Mouse (Mus musculus): Measurements from ENCODE around the gene Osbpl6. TPM values are rescaled to one million over a fixed set of nuclear protein-coding genes. Genes with fewer than 3 reads are reported as not detected.

The Osbpl6 gene
- total and polyA plus RNA-seq, 3 experiments = 5.9 to 13.5 (median 11.4) TPM

DNA sequence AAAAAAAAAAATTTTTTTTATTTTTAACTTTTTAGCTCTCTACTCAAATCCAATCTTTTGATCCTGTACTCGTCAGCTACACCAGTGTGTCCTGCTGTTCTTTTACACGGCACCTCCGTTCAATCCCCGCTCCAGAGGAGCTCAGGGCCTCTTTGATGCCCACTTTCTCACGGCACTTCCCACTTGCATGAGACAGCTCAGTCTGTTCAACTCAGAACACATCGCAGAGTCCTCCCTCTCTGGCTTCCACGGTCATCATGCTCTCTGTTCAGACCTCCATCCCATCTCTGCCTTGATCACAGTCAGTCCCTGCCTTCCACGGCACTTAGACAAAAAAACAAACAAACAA is 63.4 kb downstream of the Osbpl6 start:
- DNase-seq = no peak
- H3K79me2 ChIP-seq (replicated peaks; ENCODE audit: control insufficient read depth, insufficient read depth, low read length) = no peaks in the 10 kb centered on the region
- intact Hi-C loops (cut with DNase I) = no loop called here
- no peak overlapping the region for H3K9ac ChIP-seq (ENCODE audit: low read depth, low read length)
- no peak for TF ChIP-seq EP300 (IDR thresholded peaks at IDR 0.05; ENCODE audit: insufficient read depth, low read depth, low read length)
- no peaks in the 10 kb centered on the region for H3K4me1 ChIP-seq (ENCODE audit: control insufficient read depth, insufficient read depth, low read length)
- H3K27me3 ChIP-seq (ENCODE audit: control insufficient read depth, insufficient read depth, low read length) = no peaks in the 10 kb centered on the region
- WGBS = 86% methylated on average over 8 of the region's 8 CpGs
- H3K4me3 ChIP-seq = no peak overlapping the region
- H3K36me3 ChIP-seq (ENCODE audit: control insufficient read depth, insufficient read depth, low read length) = no peaks in the 10 kb centered on the region
- H3K27ac ChIP-seq = no peak overlapping the region

DNA sequence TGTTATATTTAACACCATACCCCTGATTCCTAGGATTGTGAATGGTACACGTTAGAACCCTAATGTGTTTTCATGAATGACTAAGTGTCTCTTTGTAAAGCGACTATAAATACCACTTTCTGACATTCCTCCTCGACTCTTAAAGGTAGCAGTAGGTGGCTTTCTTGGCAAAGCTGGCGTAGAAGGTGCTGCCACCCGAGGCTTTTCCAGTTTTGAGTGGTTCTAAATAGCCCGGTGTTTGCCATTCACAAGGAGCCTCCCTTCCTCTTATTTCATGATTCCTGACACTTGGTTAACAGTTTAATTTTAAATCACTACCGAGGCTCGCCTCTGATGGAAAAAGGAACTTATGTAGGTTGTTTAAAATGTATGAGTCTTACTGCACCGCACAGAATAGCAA is 64.1 kb downstream of the Osbpl6 start:
- no peak overlapping the region for H3K27ac ChIP-seq
- no peaks in the 10 kb centered on the region for H3K36me3 ChIP-seq (ENCODE audit: control insufficient read depth, insufficient read depth, low read length)
- H3K9ac ChIP-seq (ENCODE audit: low read depth, low read length) = no peak overlapping the region
- H3K4me3 ChIP-seq = no peak overlapping the region
- H3K4me1 ChIP-seq (ENCODE audit: control insufficient read depth, insufficient read depth, low read length) = no peaks in the 10 kb centered on the region
- no peaks in the 10 kb centered on the region for H3K27me3 ChIP-seq (ENCODE audit: control insufficient read depth, insufficient read depth, low read length)
- 75% methylated on average over 9 of the region's 9 CpGs for WGBS
- DNase-seq = no peak
- no peaks in the 10 kb centered on the region for H3K79me2 ChIP-seq (replicated peaks; ENCODE audit: control insufficient read depth, insufficient read depth, low read length)
- TF ChIP-seq EP300 (IDR thresholded peaks at IDR 0.05; ENCODE audit: insufficient read depth, low read depth, low read length) = no peak
- TF ChIP-seq POLR2A (IDR thresholded peaks at IDR 0.05; ENCODE audit: insufficient read depth, low read depth, low read length) = no peak
- no peak for TF ChIP-seq CTCF (IDR thresholded peaks at IDR 0.05)
- intact Hi-C loops (cut with DNase I) = no loop called here

DNA sequence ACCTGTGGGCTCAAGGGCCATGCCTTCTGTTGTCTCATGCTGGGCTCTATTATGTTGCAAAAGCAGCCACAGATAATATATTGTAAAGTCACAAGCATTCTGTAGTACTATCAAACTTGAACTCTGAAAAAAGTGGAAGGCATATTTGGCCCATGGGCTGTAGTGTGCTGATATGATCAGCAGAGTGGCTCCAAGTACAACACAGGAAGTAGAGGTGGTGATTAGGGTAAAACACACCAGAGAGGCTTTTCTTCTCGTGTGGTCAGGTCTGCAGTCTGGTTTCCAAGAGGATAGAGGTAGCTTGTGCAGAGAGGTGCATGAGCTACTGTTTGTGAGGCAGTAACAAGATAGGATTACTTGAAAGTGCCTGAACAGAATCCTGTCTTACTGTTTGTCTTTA is 69.5 kb downstream of the Osbpl6 start:
- no peak overlapping the region for H3K9ac ChIP-seq (ENCODE audit: low read depth, low read length)
- no peak overlapping the region for H3K27ac ChIP-seq
- no peak for DNase-seq
- H3K36me3 ChIP-seq (ENCODE audit: control insufficient read depth, insufficient read depth, low read length) = no peaks in the 10 kb centered on the region
- intact Hi-C loops (cut with DNase I) = no loop called here
- H3K79me2 ChIP-seq (replicated peaks; ENCODE audit: control insufficient read depth, insufficient read depth, low read length) = no peaks in the 10 kb centered on the region
- no peak for TF ChIP-seq POLR2A (IDR thresholded peaks at IDR 0.05; ENCODE audit: insufficient read depth, low read depth, low read length)
- TF ChIP-seq CTCF (IDR thresholded peaks at IDR 0.05) = no peak
- H3K27me3 ChIP-seq (ENCODE audit: control insufficient read depth, insufficient read depth, low read length) = no peaks in the 10 kb centered on the region
- WGBS = 16% methylated on average over 1 of the region's 1 CpGs
- no peaks in the 10 kb centered on the region for H3K4me1 ChIP-seq (ENCODE audit: control insufficient read depth, insufficient read depth, low read length)
- no peak overlapping the region for H3K4me3 ChIP-seq

DNA sequence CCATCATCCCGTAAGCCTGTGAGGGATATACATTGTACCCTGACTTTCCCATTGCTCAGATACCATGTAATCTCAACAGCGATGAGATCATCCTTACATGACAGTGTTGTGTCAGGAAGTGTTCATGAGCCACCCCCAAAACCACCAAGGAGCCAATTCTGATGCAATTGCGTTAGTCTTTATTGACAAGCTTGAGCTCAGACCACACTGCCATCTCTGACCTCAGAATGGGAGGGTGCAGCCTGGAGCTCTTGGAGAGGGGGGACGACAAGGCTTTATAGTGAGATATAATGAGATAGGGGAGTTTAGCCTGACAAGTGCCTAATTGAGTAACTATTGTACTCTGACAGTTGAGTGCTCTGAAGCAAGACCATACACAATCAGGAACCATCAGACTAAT is 82.5 kb downstream of the Osbpl6 start:
- Histone ChIP-seq H3K27me3 (ENCODE audit: control insufficient read depth, insufficient read depth, low read length) (no peaks in the 10 kb centered on the region), H3K79me2 (replicated peaks; ENCODE audit: control insufficient read depth, insufficient read depth, low read length) (no peaks in the 10 kb centered on the region), H3K36me3 (ENCODE audit: control insufficient read depth, insufficient read depth, low read length) (no peaks in the 10 kb centered on the region), H3K27ac (no peak overlapping the region), H3K4me1 (ENCODE audit: control insufficient read depth, insufficient read depth, low read length) (no peaks in the 10 kb centered on the region), H3K9ac (ENCODE audit: low read depth, low read length) (no peak overlapping the region), H3K4me3 (no peak overlapping the region)
- intact Hi-C loops (cut with DNase I) = no loop called here
- no peak for TF ChIP-seq CTCF (IDR thresholded peaks at IDR 0.05)
- TF ChIP-seq EP300 (IDR thresholded peaks at IDR 0.05; ENCODE audit: insufficient read depth, low read depth, low read length) = no peak
- TF ChIP-seq POLR2A (IDR thresholded peaks at IDR 0.05; ENCODE audit: insufficient read depth, low read depth, low read length) = no peak
- 79% methylated on average over 4 of the region's 4 CpGs for WGBS
- DNase-seq = no peak

DNA sequence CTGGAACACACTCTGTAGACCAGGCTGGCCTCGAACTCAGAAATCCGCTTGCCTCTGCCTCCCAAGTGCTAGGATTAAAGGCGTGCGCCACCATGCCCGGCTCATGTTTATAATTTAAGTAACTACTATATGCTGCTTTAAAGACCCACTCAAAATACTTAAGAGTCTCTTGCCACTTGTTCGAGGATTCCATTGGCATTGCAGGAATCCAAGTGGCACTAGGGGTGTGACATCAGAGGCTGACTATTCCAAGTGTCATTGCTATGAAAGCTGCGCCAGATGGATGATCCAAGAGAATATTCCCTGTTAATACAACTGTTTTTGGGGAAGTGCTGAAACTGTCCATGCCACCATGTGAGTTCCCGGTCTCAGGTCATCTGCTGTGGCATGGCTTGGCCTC is 83.9 kb downstream of the Osbpl6 start:
- intact Hi-C loops (cut with DNase I) = no loop called here
- H3K4me3 ChIP-seq = no peak overlapping the region
- no peaks in the 10 kb centered on the region for H3K79me2 ChIP-seq (replicated peaks; ENCODE audit: control insufficient read depth, insufficient read depth, low read length)
- H3K36me3 ChIP-seq (ENCODE audit: control insufficient read depth, insufficient read depth, low read length) = no peaks in the 10 kb centered on the region
- DNase-seq = no peak
- no peaks in the 10 kb centered on the region for H3K4me1 ChIP-seq (ENCODE audit: control insufficient read depth, insufficient read depth, low read length)
- TF ChIP-seq CTCF (IDR thresholded peaks at IDR 0.05) (no peak), POLR2A (IDR thresholded peaks at IDR 0.05; ENCODE audit: insufficient read depth, low read depth, low read length) (no peak), EP300 (IDR thresholded peaks at IDR 0.05; ENCODE audit: insufficient read depth, low read depth, low read length) (no peak)
- 83% methylated on average over 8 of the region's 8 CpGs for WGBS
- no peak overlapping the region for H3K9ac ChIP-seq (ENCODE audit: low read depth, low read length)
- no peaks in the 10 kb centered on the region for H3K27me3 ChIP-seq (ENCODE audit: control insufficient read depth, insufficient read depth, low read length)
- no peak overlapping the region for H3K27ac ChIP-seq

DNA sequence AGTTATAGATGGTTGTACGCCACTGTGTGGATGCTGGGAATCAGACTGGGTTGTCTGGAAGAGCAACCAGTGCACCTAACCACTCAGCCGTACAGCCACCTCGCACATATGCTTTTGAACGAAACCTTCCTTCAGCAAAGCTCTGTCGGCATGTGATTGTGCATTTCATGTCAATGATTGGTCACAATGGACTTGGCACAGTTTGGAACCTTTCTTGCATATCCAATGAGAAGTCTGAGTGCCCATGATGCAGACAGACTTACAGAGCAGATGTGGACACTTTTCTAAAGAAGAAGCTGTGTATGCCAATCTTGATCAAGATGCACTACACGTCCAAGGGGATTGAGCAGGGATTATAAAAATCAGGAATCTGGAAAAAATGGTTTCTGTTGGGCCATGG is 85.1 kb downstream of the Osbpl6 start:
- 84% methylated on average over 6 of the region's 6 CpGs for WGBS
- no peak overlapping the region for H3K9ac ChIP-seq (ENCODE audit: low read depth, low read length)
- no peaks in the 10 kb centered on the region for H3K36me3 ChIP-seq (ENCODE audit: control insufficient read depth, insufficient read depth, low read length)
- H3K4me3 ChIP-seq = no peak overlapping the region
- no peak overlapping the region for H3K27ac ChIP-seq
- H3K27me3 ChIP-seq (ENCODE audit: control insufficient read depth, insufficient read depth, low read length) = no peaks in the 10 kb centered on the region
- no peak for DNase-seq
- no peaks in the 10 kb centered on the region for H3K4me1 ChIP-seq (ENCODE audit: control insufficient read depth, insufficient read depth, low read length)
- H3K79me2 ChIP-seq (replicated peaks; ENCODE audit: control insufficient read depth, insufficient read depth, low read length) = no peaks in the 10 kb centered on the region
- TF ChIP-seq EP300 (IDR thresholded peaks at IDR 0.05; ENCODE audit: insufficient read depth, low read depth, low read length) (no peak), CTCF (IDR thresholded peaks at IDR 0.05) (no peak), POLR2A (IDR thresholded peaks at IDR 0.05; ENCODE audit: insufficient read depth, low read depth, low read length) (no peak)
- intact Hi-C loops (cut with DNase I) = no loop called here

DNA sequence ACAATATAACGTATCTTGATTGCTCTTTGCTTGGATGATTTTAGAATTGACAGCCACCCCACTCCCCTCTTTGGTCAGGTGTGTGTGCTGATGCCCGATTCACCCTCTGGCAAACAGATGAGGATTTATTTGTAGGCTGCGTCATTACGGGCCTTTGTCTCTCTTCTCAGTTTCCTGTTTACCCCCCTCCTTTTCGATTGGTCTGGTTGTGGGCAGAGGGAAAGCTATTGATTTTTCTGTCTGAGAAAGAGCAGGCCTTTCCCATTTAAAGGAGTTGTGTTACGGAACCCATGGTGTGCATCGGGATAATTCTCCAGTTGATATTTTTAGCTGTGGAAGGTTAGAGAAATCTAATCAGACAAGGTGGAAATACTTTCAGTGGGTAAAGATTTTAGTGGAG is 85.9 kb downstream of the Osbpl6 start:
- no peak for DNase-seq
- intact Hi-C loops (cut with DNase I) = no loop called here
- no peaks in the 10 kb centered on the region for H3K27me3 ChIP-seq (ENCODE audit: control insufficient read depth, insufficient read depth, low read length)
- H3K9ac ChIP-seq (ENCODE audit: low read depth, low read length) = no peak overlapping the region
- no peaks in the 10 kb centered on the region for H3K4me1 ChIP-seq (ENCODE audit: control insufficient read depth, insufficient read depth, low read length)
- no peak overlapping the region for H3K4me3 ChIP-seq
- TF ChIP-seq EP300 (IDR thresholded peaks at IDR 0.05; ENCODE audit: insufficient read depth, low read depth, low read length) = no peak
- no peak for TF ChIP-seq POLR2A (IDR thresholded peaks at IDR 0.05; ENCODE audit: insufficient read depth, low read depth, low read length)
- TF ChIP-seq CTCF (IDR thresholded peaks at IDR 0.05) = no peak
- H3K27ac ChIP-seq = no peak overlapping the region
- no peaks in the 10 kb centered on the region for H3K79me2 ChIP-seq (replicated peaks; ENCODE audit: control insufficient read depth, insufficient read depth, low read length)
- WGBS = 60% methylated on average over 7 of the region's 7 CpGs
- no peaks in the 10 kb centered on the region for H3K36me3 ChIP-seq (ENCODE audit: control insufficient read depth, insufficient read depth, low read length)
